Mouse (Mus musculus): ENCODE data around the gene Pkhd1.

- no peak for TF ChIP-seq CTCF (IDR thresholded peaks at IDR 0.05; ENCODE audit: borderline replicate concordance, extremely low read depth, insufficient read depth, insufficient read length)
- no peak for TF ChIP-seq POLR2A (IDR thresholded peaks at IDR 0.05; ENCODE audit: borderline replicate concordance, extremely low read depth, insufficient read depth, insufficient read length, poor library complexity, severe bottlenecking)
Measured at GRCm38 (mm10) chr1:20117331-20117730, 500.5 kb downstream of the Pkhd1 start.
